Mouse (Mus musculus) midbrain, embryonic 14.5 days (tissue): ENCODE data around the gene Il9r. TPM values are rescaled to one million over a fixed set of nuclear protein-coding genes. Genes with fewer than 3 reads are reported as not detected.

Experiments used
- ATAC-seq: fragments of 200-750 bp; cut with Nextera tagmentation; 2 replicates; pipeline ENCODE4 v1.8.0; 2017; ENCODE audit warnings: moderate number of reproducible peaks, moderate library complexity; ENCODE audit not compliant: low FRiP score, low TSS enrichment
- DNase-seq: peaks from one replicate; pipeline ENCODE4 v3.0.0-alpha.2; 2015
- H3K27ac ChIP-seq: fragments of 300-500 bp; sonication (generic); replicated peaks from 2 replicates; pipeline ENCODE4 v1.5.1; 2014; ENCODE audit warnings: mild to moderate bottlenecking, low read depth, low read length, moderate library complexity
- H3K27me3 ChIP-seq: fragments of 300-500 bp; sonication (generic); 2 replicates; pipeline ENCODE4 v1.6.1; 2014; ENCODE audit warnings: low read length, control low read depth, mixed read lengths; ENCODE audit not compliant: control insufficient read depth, insufficient read depth
- H3K36me3 ChIP-seq: fragments of 300-500 bp; sonication (generic); 2 replicates; pipeline ENCODE4 v1.6.1; 2014; ENCODE audit warnings: low read length, control low read depth; ENCODE audit not compliant: control insufficient read depth, insufficient read depth
- H3K4me1 ChIP-seq: fragments of 300-500 bp; sonication (generic); 2 replicates; pipeline ENCODE4 v1.6.1; 2014; ENCODE audit warnings: mild to moderate bottlenecking, antibody characterized with exemption, low read length, control low read depth; ENCODE audit not compliant: control insufficient read depth, insufficient read depth
- H3K4me2 ChIP-seq: fragments of 300-500 bp; sonication (generic); 2 replicates; pipeline ENCODE4 v1.6.1; 2014; ENCODE audit warnings: mild to moderate bottlenecking, low read length, moderate library complexity
- H3K4me3 ChIP-seq: fragments of 300-500 bp; sonication (generic); replicated peaks from 2 replicates; pipeline ENCODE4 v1.5.1; 2014; ENCODE audit warnings: low read depth, low read length
- H3K9ac ChIP-seq: fragments of 300-500 bp; sonication (generic); replicated peaks from 2 replicates; pipeline ENCODE4 v1.6.1; 2014; ENCODE audit warnings: mild to moderate bottlenecking, low read length, moderate library complexity
- H3K9me3 ChIP-seq: fragments of 300-500 bp; sonication (generic); 2 replicates; pipeline ENCODE4 v1.6.1; 2016; ENCODE audit warnings: low read length, control low read depth, mixed read lengths; ENCODE audit not compliant: control insufficient read depth
- WGBS: fragments of 180-500 bp; shearing (Covaris S2); extraction: QIAGEN DNeasy Blood & Tissue Kit; methylation state at CpG from one replicate; pipeline ENCODE4 v1.1.7; 2014; 5-methylcytosine and 5-hydroxymethylcytosine counted together
- polyA plus RNA-seq: library from polyadenylated mRNA; unstranded; fragments of >200 nt; fragmentation: Nextera tagmentation; extraction: Ambion mirVana; gene quantifications from 2 replicates; pipeline ENCODE4 v1.2.1, GENCODE M21; 2014

Gene Il9r
- polyA plus RNA-seq, 1 experiment from 2014 or later: not detected

DNA sequence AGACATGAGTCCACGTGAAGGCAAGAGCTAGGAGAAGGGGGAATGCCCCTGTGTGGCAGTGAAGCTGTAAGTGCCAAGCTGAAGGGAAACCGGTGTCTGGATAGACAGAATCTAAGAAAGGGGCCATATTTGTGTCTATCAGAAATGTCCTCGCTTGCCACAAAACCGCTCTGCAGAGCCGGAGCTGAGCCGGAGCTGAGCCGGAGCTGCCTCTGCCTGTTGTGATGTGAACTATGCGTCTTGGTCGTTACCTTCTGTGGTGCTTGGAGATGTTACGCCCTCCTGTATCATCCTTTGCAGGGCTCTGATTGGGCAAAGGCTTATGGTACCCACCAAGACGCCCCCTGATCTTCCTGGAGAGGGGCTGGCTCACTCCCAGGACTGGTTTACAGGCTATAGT lies 50.5 kb downstream of the Il9r start:
- ATAC-seq: no peak

GRCm38 (mm10) chr11:32142771-32143170 lies 57.3 kb downstream of the Il9r start:
- H3K36me3 ChIP-seq: no peaks in the 10 kb centered on the region
- H3K27ac ChIP-seq: peak overlapping the region; percentile 53
- H3K4me3 ChIP-seq: no peak overlapping the region
- no peak overlapping the region for H3K9ac ChIP-seq
- no peaks in the 10 kb centered on the region for H3K27me3 ChIP-seq
- DNase-seq (no peak), ATAC-seq (no peak)
- H3K9me3 ChIP-seq: no peaks in the 10 kb centered on the region
- no peak overlapping the region for H3K4me2 ChIP-seq
- peaks cover 29% of the 10 kb centered on the region for H3K4me1 ChIP-seq
- 72% methylated on average over 5 of the region's 5 CpGs for WGBS

More for the DNA sequence above, 50.5 kb downstream of the Il9r start:
- Histone ChIP-seq H3K4me2 (no peak overlapping the region), H3K4me3 (no peak overlapping the region), H3K4me1 (no peaks in the 10 kb centered on the region), H3K9me3 (no peaks in the 10 kb centered on the region), H3K9ac (no peak overlapping the region), H3K27ac (no peak overlapping the region), H3K27me3 (no peaks in the 10 kb centered on the region), H3K36me3 (no peaks in the 10 kb centered on the region)
- 81% methylated on average over 11 of the region's 11 CpGs for WGBS
- no peak for DNase-seq

GRCm38 (mm10) chr11:32141627-32142586 lies 58.2 kb downstream of the Il9r start:
- Histone ChIP-seq H3K27me3 (no peaks in the 10 kb centered on the region), H3K4me1 (peaks cover 35% of the 10 kb centered on the region), H3K4me3 (no peak overlapping the region), H3K36me3 (no peaks in the 10 kb centered on the region), H3K27ac (peak overlapping the region; percentile 53), H3K9ac (no peak overlapping the region), H3K9me3 (no peaks in the 10 kb centered on the region; the same call in 1 of the 2 replicates), H3K4me2 (no peak overlapping the region)
- 48% methylated on average over 15 of the region's 15 CpGs for WGBS
- ATAC-seq (peak; percentile 71), DNase-seq (peak; percentile 62)

DNA sequence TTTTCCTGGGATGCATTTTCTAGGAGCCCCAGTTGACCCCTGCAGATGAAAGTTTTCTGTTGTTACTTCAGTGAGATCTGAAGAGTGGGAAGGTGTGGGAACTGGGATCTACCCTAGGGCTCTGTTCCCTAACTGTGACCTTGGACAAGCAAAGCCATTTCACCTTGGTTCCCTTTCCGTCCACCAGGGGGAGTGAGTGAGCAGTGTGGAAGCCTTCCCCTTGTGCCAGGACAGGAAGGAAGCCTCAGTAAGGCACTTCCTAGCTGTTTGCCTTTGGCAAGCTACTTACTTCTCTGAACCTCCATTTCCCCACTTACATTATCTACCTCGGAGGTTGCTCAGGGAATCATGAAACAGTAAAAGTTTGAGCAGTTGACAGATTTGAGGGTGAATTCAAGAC lies 59.0 kb downstream of the Il9r start:
- Histone ChIP-seq H3K27me3 (no peaks in the 10 kb centered on the region), H3K4me2 (no peak overlapping the region), H3K9ac (no peak overlapping the region), H3K9me3 (no peaks in the 10 kb centered on the region; the same call in 1 of the 2 replicates), H3K36me3 (no peaks in the 10 kb centered on the region), H3K27ac (no peak overlapping the region), H3K4me1 (peaks cover 35% of the 10 kb centered on the region), H3K4me3 (no peak overlapping the region)
- 20% methylated on average over 2 of the region's 2 CpGs for WGBS
- no peak for ATAC-seq
- peak; percentile 82 for DNase-seq

GRCm38 (mm10) chr11:32139528-32139961 lies 60.5 kb downstream of the Il9r start:
- no peak overlapping the region for H3K27ac ChIP-seq
- 64% methylated on average over 6 of the region's 6 CpGs for WGBS

DNA sequence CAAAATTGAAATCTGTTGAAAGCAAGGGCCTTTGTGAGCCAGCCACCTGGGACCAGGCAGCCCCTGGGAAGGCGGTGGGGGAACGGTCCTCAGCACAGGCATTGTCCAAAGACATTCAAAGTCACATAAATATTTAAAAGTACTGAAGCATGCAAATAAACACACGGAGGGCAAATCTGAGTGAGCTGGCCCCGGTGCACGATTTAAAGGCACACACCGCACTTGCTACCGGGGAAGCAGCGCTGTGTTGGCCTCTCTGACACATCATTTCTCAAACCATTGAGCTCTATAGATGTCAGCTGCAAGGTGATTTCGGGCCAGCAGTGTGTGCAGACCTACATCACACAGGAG lies 61.5 kb downstream of the Il9r start:
- H3K4me2 ChIP-seq: peak overlapping the region; percentile 34
- ATAC-seq (peak; percentile 57), DNase-seq (peak; percentile 64)
- H3K27ac ChIP-seq: peak overlapping the region; percentile 81
- peaks cover 35% of the 10 kb centered on the region for H3K4me1 ChIP-seq
- no peaks in the 10 kb centered on the region; the same call in 1 of the 2 replicates for H3K9me3 ChIP-seq
- H3K9ac ChIP-seq: peak overlapping the region; percentile 34
- H3K4me3 ChIP-seq: no peak overlapping the region
- 12% methylated on average over 9 of the region's 9 CpGs for WGBS
- no peaks in the 10 kb centered on the region for H3K27me3 ChIP-seq
- no peaks in the 10 kb centered on the region for H3K36me3 ChIP-seq

More at GRCm38 (mm10) chr11:32139528-32139961, 60.5 kb downstream of the Il9r start:
- DNase-seq (no peak), ATAC-seq (no peak)
- Histone ChIP-seq H3K9ac (no peak overlapping the region), H3K4me3 (no peak overlapping the region), H3K27me3 (no peaks in the 10 kb centered on the region), H3K9me3 (no peaks in the 10 kb centered on the region; the same call in 1 of the 2 replicates), H3K4me2 (no peak overlapping the region), H3K4me1 (peaks cover 35% of the 10 kb centered on the region), H3K36me3 (no peaks in the 10 kb centered on the region)

DNA sequence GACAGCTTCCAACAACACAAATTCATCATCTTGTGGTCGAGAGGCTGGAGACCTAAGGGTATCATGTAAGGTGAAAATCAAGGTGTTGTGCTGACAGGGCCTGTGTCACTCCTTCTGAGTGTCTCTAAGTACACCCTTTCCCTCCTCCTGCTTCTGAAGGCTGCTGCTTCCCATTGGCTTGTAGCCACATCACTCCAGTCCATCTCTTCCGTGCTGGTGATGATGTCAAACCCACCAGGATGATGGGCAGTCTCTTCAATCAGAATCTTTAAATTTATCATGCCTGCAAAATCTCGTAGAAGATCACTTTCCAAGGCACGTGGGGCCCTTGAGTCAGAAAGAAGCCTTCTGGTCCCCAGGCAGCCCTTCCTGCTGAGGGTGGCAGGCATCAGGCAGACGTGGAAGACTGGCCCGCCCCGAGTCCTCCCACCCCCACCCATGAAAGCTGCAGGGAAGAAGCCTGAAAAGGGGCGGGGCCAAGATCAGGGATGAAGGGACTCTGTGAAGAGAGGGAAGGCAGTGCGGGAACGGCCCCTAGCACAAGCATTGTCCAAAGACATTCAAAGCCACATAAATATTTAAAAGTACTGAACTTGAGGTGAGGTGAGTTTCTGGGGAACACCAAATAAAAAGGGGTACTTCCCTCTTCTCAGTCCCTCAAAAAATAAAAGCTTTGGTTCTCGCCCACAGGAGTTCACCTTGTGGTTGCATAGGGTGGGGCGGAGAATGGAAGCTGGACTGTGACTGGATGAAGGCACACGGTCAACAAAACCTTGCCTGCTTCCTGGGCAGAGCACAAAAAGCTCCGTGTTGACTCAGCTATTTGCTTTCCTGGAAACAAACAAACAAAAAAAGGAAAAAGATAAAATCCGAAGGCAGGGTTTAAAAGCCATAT lies 62.1 kb downstream of the Il9r start:
- DNase-seq: peak; percentile 72
- Histone ChIP-seq H3K9ac (peak overlapping the region; percentile 34), H3K4me3 (no peak overlapping the region), H3K27ac (peak overlapping the region; percentile 81), H3K27me3 (no peaks in the 10 kb centered on the region), H3K36me3 (no peaks in the 10 kb centered on the region), H3K4me2 (peak overlapping the region; percentile 34), H3K4me1 (peaks cover 35% of the 10 kb centered on the region), H3K9me3 (no peaks in the 10 kb centered on the region; the same call in 1 of the 2 replicates)
- WGBS: 20% methylated on average over 15 of the region's 15 CpGs
- ATAC-seq: peak; percentile 56; the same call in 1 of the 2 replicates
